11 mouse cellular contexts compared by ENCODE assay signal in the genomic region with DNA sequence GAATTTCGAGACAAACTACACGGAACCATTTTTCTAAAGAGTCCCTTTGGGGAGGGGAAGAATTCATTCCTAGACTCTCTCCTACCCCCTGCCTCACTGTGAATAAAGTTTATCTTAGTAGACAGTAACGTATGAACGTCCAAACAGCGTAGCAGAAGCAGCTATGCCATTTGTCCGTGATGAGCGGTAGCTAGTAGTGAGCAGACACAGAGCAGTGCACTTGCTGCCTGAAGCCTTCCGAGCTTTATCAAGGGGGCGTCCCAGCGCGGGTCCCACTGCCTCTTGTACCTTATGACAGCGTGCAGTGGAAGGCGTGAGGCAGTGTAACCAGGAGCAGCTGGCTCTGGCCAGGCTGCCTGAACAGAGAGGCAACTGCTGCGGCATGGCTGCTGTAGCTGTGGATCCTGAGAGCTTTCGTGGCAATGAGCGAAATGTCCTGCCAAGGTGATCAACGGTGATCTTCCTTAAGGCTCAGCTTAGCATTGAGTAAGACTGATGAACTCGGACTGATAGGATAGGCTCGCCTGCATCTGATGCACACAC. TPM values are rescaled to one million over a fixed set of nuclear protein-coding genes. Genes with fewer than 3 reads are reported as not detected.
A peak's percentile ranks its signal among the peaks of the same experiment; 100 is the strongest.
DNase-seq lines count a peak whose midpoint lies in the region; ATAC-seq lines count a peak whose summit lies in the region.
"Had no signal": no experiment of that assay in that cellular context is flagged by ENCODE, and none has a peak within 500 bp of the region (broad histone marks: within the 10 kb centered on the region; RNA-seq: fewer than 3 reads in every experiment).

No protein-coding gene starts in this region.

- H3K36me3 ChIP-seq in heart, embryonic 11.5 days (ENCODE audit: control insufficient read depth, insufficient read depth, low read length) = no peaks in the 10 kb centered on the region
- H3K36me3 ChIP-seq in midbrain, embryonic 16.5 days (ENCODE audit: control insufficient read depth, insufficient read depth, low read length) = no peaks in the 10 kb centered on the region
- H3K36me3 ChIP-seq in midbrain, embryonic 14.5 days (ENCODE audit: control insufficient read depth, insufficient read depth, low read length) = no peaks in the 10 kb centered on the region
- no peaks in the 10 kb centered on the region for H3K36me3 ChIP-seq in limb, embryonic 10.5 days

- no peak overlapping the region for H3K27ac ChIP-seq in heart, embryonic 11.5 days (ENCODE audit: low read depth, low read length)
- no peak overlapping the region for H3K27ac ChIP-seq in midbrain, embryonic 16.5 days (ENCODE audit: low read length)
- no peak overlapping the region for H3K27ac ChIP-seq in midbrain, embryonic 14.5 days (replicated peaks; ENCODE audit: low read depth, low read length)
- H3K27ac ChIP-seq in limb, embryonic 10.5 days = no peak overlapping the region

- peak overlapping the region; percentile 56 for H3K4me2 ChIP-seq in heart, embryonic 11.5 days
- H3K4me2 ChIP-seq in midbrain, embryonic 16.5 days (ENCODE audit: low read length) = peak overlapping the region; percentile 20; the same call in 1 of the 2 replicates
- H3K4me2 ChIP-seq in midbrain, embryonic 14.5 days (ENCODE audit: low read length) = no peak overlapping the region

- no peak for DNase-seq in heart, postnatal 25 days (ENCODE audit: low spot score)
- DNase-seq in midbrain, embryonic 14.5 days = no peak
- DNase-seq in limb, embryonic 10.5 days (ENCODE audit: low spot score) = no peak
- DNase-seq in layer of hippocampus, postnatal 10 days (ENCODE audit: low spot score in 2 of 2) = no peak
- DNase-seq in thymus, postnatal 10 days (ENCODE audit: low spot score in 2 of 2) = no peak
- DNase-seq: cerebellum, postnatal 36 days; thymus, postnatal 25 days had no signal

- 43% methylated on average over 19 of the region's 19 CpGs for WGBS in heart, embryonic 11.5 days (ENCODE audit: insufficient replicate concordance)
- 59% methylated on average over 19 of the region's 19 CpGs for WGBS in midbrain, embryonic 16.5 days
- WGBS in midbrain, embryonic 14.5 days = 62% methylated on average over 19 of the region's 19 CpGs
- WGBS in limb, embryonic 10.5 days = 56% methylated on average over 19 of the region's 19 CpGs

- intact Hi-C loops in heart, postnatal 25 days (cut with DNase I) = no loop called here

- H3K4me3 ChIP-seq in heart, embryonic 11.5 days (ENCODE audit: low read depth, low read length) = peak overlapping the region; percentile 14; the same call in 1 of the 2 replicates
- no peak overlapping the region for H3K4me3 ChIP-seq in midbrain, embryonic 16.5 days (ENCODE audit: low read depth, low read length)
- H3K4me3 ChIP-seq in midbrain, embryonic 14.5 days (replicated peaks; ENCODE audit: low read depth, low read length) = no peak overlapping the region
- H3K4me3 ChIP-seq in limb, embryonic 10.5 days = peak overlapping the region; percentile 16; the same call in 1 of the 2 replicates

- no peaks in the 10 kb centered on the region for H3K9me3 ChIP-seq in heart, embryonic 11.5 days (replicated peaks; ENCODE audit: control insufficient read depth, low read length)
- no peaks in the 10 kb centered on the region for H3K9me3 ChIP-seq in midbrain, embryonic 16.5 days (replicated peaks; ENCODE audit: control insufficient read depth, low read length, poor library complexity, severe bottlenecking)
- H3K9me3 ChIP-seq in midbrain, embryonic 14.5 days (ENCODE audit: control insufficient read depth, low read length) = no peaks in the 10 kb centered on the region
- no peaks in the 10 kb centered on the region for H3K9me3 ChIP-seq in limb, embryonic 10.5 days (replicated peaks)

- H3K4me1 ChIP-seq in heart, embryonic 11.5 days (ENCODE audit: control insufficient read depth, insufficient read depth, low read length) = 0 out of 2 replicates have a peak, but pooled peaks cover 2% of the 10 kb centered on the region
- H3K4me1 ChIP-seq in midbrain, embryonic 16.5 days (ENCODE audit: control insufficient read depth, insufficient read depth, low read length) = no peaks in the 10 kb centered on the region
- H3K4me1 ChIP-seq in midbrain, embryonic 14.5 days (ENCODE audit: control insufficient read depth, insufficient read depth, low read length) = no peaks in the 10 kb centered on the region
- H3K4me1 ChIP-seq in limb, embryonic 10.5 days = peaks cover 9% of the 10 kb centered on the region

- peaks cover 4% of the 10 kb centered on the region; the same call in 1 of the 2 replicates for H3K27me3 ChIP-seq in heart, embryonic 11.5 days (ENCODE audit: control insufficient read depth, insufficient read depth, low read length)
- no peaks in the 10 kb centered on the region for H3K27me3 ChIP-seq in midbrain, embryonic 16.5 days (ENCODE audit: control insufficient read depth, insufficient read depth, low read depth, low read length)
- no peaks in the 10 kb centered on the region for H3K27me3 ChIP-seq in midbrain, embryonic 14.5 days (ENCODE audit: control insufficient read depth, insufficient read depth, low read length)
- H3K27me3 ChIP-seq in limb, embryonic 10.5 days (ENCODE audit: low read depth, poor library complexity, severe bottlenecking) = 0 out of 2 replicates have a peak, but pooled peaks cover 6% of the 10 kb centered on the region

- peak overlapping the region; percentile 29; the same call in 1 of the 2 replicates for H3K9ac ChIP-seq in heart, embryonic 11.5 days (ENCODE audit: low read depth, low read length)
- no peak overlapping the region for H3K9ac ChIP-seq in midbrain, embryonic 16.5 days (ENCODE audit: low read depth, low read length)
- no peak overlapping the region for H3K9ac ChIP-seq in midbrain, embryonic 14.5 days (replicated peaks; ENCODE audit: low read length)

- no peak for ATAC-seq in heart, embryonic 11.5 days (replicated peaks; ENCODE audit: insufficient number of reproducible peaks, low FRiP score, low TSS enrichment)
- ATAC-seq in midbrain, embryonic 16.5 days = no peak
- no peak for ATAC-seq in midbrain, embryonic 14.5 days (ENCODE audit: low FRiP score, low TSS enrichment)
- ATAC-seq in cerebellum, adult (ENCODE audit: insufficient number of reproducible peaks, low FRiP score, low TSS enrichment) = no peak
- ATAC-seq: CD4-positive, CD25-positive, alpha-beta regulatory T cell, adult 4 months had no signal

RNA-seq across cellular contexts. Expression of gene Paqr9, which starts 38.8 kb away (rescaled TPM):
- 0.70 and 0.86 TPM in 2 replicates for polyA plus RNA-seq in heart, embryonic 11.5 days (2014; fragmentation: Nextera tagmentation; extraction: Ambion mirVana)
- 10 to 100 TPM; 41.1 to 43.4 TPM for total RNA-seq in heart, postnatal 25 days (2021)
- 5.5 and 5.7 TPM in 2 replicates for polyA plus RNA-seq in midbrain, embryonic 16.5 days (2015; fragmentation: Nextera tagmentation; extraction: Ambion mirVana)
- polyA plus RNA-seq in midbrain, embryonic 14.5 days (2014; fragmentation: Nextera tagmentation; extraction: Ambion mirVana) = 4.7 and 6.0 TPM in 2 replicates
- 0.09 and 0.10 TPM in 2 replicates for polyA plus RNA-seq in limb, embryonic 10.5 days (2016; fragmentation: Nextera tagmentation; extraction: Ambion mirVana)
- 10 to 100 TPM; 42.6 to 47.8 TPM for total RNA-seq in layer of hippocampus, postnatal 10 days (2021)

RNA-seq across cellular contexts. Expression of gene Pcolce2, which starts 39.2 kb away (rescaled TPM):
- polyA plus RNA-seq in heart, embryonic 11.5 days (2014; fragmentation: Nextera tagmentation; extraction: Ambion mirVana) = 1.8 and 1.9 TPM in 2 replicates
- 10 to 100 TPM; 29.1 to 33.7 TPM for total RNA-seq in heart, postnatal 25 days (2021)
- 1.7 and 2.3 TPM in 2 replicates for polyA plus RNA-seq in midbrain, embryonic 16.5 days (2015; fragmentation: Nextera tagmentation; extraction: Ambion mirVana)
- polyA plus RNA-seq in midbrain, embryonic 14.5 days (2014; fragmentation: Nextera tagmentation; extraction: Ambion mirVana) = 1.1 and 1.2 TPM in 2 replicates
- 7.0 and 7.1 TPM in 2 replicates for polyA plus RNA-seq in limb, embryonic 10.5 days (2016; fragmentation: Nextera tagmentation; extraction: Ambion mirVana)
- total RNA-seq in layer of hippocampus, postnatal 10 days (2021) = 1 to 10 TPM; 2.1 to 3.1 TPM

Comparison
In these comparisons a context has a peak if more than half of its experiments do, and no peak if none do; other contexts are left out.
1. H3K4me3 ChIP-seq: peak in heart, embryonic 11.5 days (single experiment) and limb, embryonic 10.5 days (single experiment); none in midbrain, embryonic 16.5 days (single experiment) and midbrain, embryonic 14.5 days (single experiment).